Mouse (Mus musculus) heart, postnatal 4 days (tissue): ENCODE results near the gene Pcyt2. TPM values are rescaled to one million over a fixed set of nuclear protein-coding genes. Genes with fewer than 3 reads are reported as not detected.

Experiments used
- microRNA-seq, 2 experiments: library from miRNA; unstranded; fragments of <30 nt; microRNA quantifications; one replicate each; pipeline ENCODE4 v1.2.0; 2021 to 2022
- total RNA-seq, 2 experiments: library from RNA; stranded (reverse); gene quantifications; 2 replicates each; pipeline ENCODE4 v1.2.3; 2021

The Pcyt2 gene
- total RNA-seq, 2 experiments from 2014 or later = 56.8 to 58.1 TPM

Small RNAs within 50 kb of the gene (microRNA-seq; reads per million reads assigned to microRNA genes)
- gene Mir6936 = 0.20 to 0.69 reads per million in 2 experiments

Other genes with a start within 250 kb of the Pcyt2 start
- 10 to 100 TPM; 31.4 to 34.4 TPM for gene Faap100, start 239.2 kb downstream of the Pcyt2 start, total RNA-seq
- 10 to 100 TPM; 63.3 to 63.8 TPM for gene Nploc4, start 180.2 kb downstream of the Pcyt2 start, total RNA-seq
- 1 to 10 TPM; 3.0 to 4.0 TPM for gene Tspan10, start 175.3 kb downstream of the Pcyt2 start, total RNA-seq
- under 1 TPM; 0.18 to 0.55 TPM for gene Pde6g, start 164.4 kb downstream of the Pcyt2 start, total RNA-seq
- 10 to 100 TPM; 25.1 to 26.1 TPM for gene Oxld1, start 159.9 kb downstream of the Pcyt2 start, total RNA-seq
- gene Ccdc137, start 159.8 kb downstream of the Pcyt2 start, total RNA-seq = 10 to 100 TPM in 1 of 2 experiments, 1 to 10 TPM in 1; 8.7 to 10.3 TPM
- 10 to 100 TPM; 13.7 to 17.0 TPM for gene Arl16, start 150.3 kb downstream of the Pcyt2 start, total RNA-seq
- gene Mrpl12, start 133.3 kb downstream of the Pcyt2 start, total RNA-seq = 100 to 1,000 TPM; 229 to 250 TPM
- 10 to 100 TPM; 43.7 to 45.7 TPM for gene Slc25a10, start 126.1 kb downstream of the Pcyt2 start, total RNA-seq
- 1 to 10 TPM; 1.7 to 1.8 TPM for gene Gcgr, start 87.2 kb downstream of the Pcyt2 start, total RNA-seq
- 10 to 100 TPM; 76.5 to 82.6 TPM for gene Mcrip1, start 68.2 kb downstream of the Pcyt2 start, total RNA-seq
- under 1 TPM in 1 of 2 experiments, not detected in 1; 0.83 TPM for gene Ppp1r27, start 66.8 kb downstream of the Pcyt2 start, total RNA-seq
- 100 to 1,000 TPM; 353 to 365 TPM for gene P4hb, start 44.7 kb downstream of the Pcyt2 start, total RNA-seq
- gene Arhgdia, start 36.3 kb downstream of the Pcyt2 start, total RNA-seq = 100 to 1,000 TPM; 296 to 308 TPM
- 100 to 1,000 TPM; 134 TPM for gene Alyref, start 19.6 kb downstream of the Pcyt2 start, total RNA-seq
- 100 to 1,000 TPM; 117 to 118 TPM for gene Anapc11, start 19.5 kb downstream of the Pcyt2 start, total RNA-seq
- gene Npb, start 9.5 kb downstream of the Pcyt2 start, total RNA-seq = 1 to 10 TPM; 2.4 to 2.5 TPM
- 10 to 100 TPM; 10.2 to 11.7 TPM for gene Sirt7, start 7.3 kb upstream of the Pcyt2 start, total RNA-seq
- gene Mafg, start 15.7 kb upstream of the Pcyt2 start, total RNA-seq = 10 to 100 TPM; 23.4 to 25.8 TPM
- gene Pycr1, start 25.8 kb upstream of the Pcyt2 start, total RNA-seq = 1 to 10 TPM; 7.9 to 8.0 TPM
- gene Myadml2, start 30.2 kb upstream of the Pcyt2 start, total RNA-seq = 10 to 100 TPM; 26.3 to 28.1 TPM
- under 1 TPM; 0.16 to 0.26 TPM for gene Notum, start 43.2 kb upstream of the Pcyt2 start, total RNA-seq
- gene Aspscr1, start 55.0 kb upstream of the Pcyt2 start, total RNA-seq = 10 to 100 TPM; 62.7 to 64.0 TPM
- 10 to 100 TPM; 39.5 to 41.8 TPM for gene Cenpx, start 95.8 kb upstream of the Pcyt2 start, total RNA-seq
- 10 to 100 TPM; 11.0 to 11.3 TPM for gene Lrrc45, start 96.0 kb upstream of the Pcyt2 start, total RNA-seq
- gene Rac3, start 103.5 kb upstream of the Pcyt2 start, total RNA-seq = 1 to 10 TPM; 1.5 to 1.8 TPM
- gene Dcxr, start 109.3 kb upstream of the Pcyt2 start, total RNA-seq = 1 to 10 TPM; 3.6 to 4.5 TPM
- 1 to 10 TPM; 3.0 to 3.9 TPM for gene Cbr2, start 114.2 kb upstream of the Pcyt2 start, total RNA-seq
- 10 to 100 TPM; 37.1 to 47.2 TPM for gene Hmga1b, start 144.9 kb upstream of the Pcyt2 start, total RNA-seq
- gene Rfng, start 166.3 kb upstream of the Pcyt2 start, total RNA-seq = 10 to 100 TPM; 13.2 to 13.3 TPM
- 10 to 100 TPM; 73.0 to 78.0 TPM for gene Gps1, start 166.3 kb upstream of the Pcyt2 start, total RNA-seq
- 10 to 100 TPM; 34.0 to 37.5 TPM for gene Dus1l, start 178.5 kb upstream of the Pcyt2 start, total RNA-seq
- gene Fasn, start 206.6 kb upstream of the Pcyt2 start, total RNA-seq = 10 to 100 TPM; 59.3 to 63.9 TPM